Mouse (Mus musculus): ENCODE results near the gene Hyal1. TPM values are rescaled to one million over a fixed set of nuclear protein-coding genes. Genes with fewer than 3 reads are reported as not detected.

Hyal1 gene
- polyA plus RNA-seq, 1 experiment from 2014 or later, result 6.2 TPM

DNA sequence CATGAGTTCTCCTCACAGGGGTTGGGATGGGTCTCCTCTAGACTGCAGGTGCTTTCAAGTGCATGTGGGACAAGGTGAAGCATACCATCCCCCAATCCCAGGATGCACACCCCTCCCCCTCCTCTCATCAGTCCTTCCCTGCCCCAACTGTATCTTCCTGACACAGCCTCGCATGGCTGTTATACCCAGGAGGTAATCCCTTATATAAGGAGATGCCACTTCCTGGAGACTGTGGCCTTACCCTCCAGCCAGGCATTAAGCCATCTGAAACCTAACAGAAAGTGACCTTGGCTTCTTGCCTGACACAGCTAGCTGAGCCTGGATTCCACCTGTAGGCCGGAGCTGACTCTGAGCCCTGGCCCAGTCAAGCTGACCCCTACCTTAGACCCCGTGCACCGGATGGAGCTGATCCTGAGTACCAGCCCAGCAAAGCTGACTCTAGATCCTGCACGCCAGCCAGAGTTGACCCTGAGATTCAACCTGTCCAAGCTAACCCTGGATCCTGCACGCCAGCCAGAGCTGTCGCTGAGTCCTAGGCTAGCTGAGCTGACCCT, 5.9 kb downstream of the Hyal1 start:
- Histone ChIP-seq H3K27ac (ENCODE audit: low read depth, low read length) (no peak overlapping the region), H3K27me3 (ENCODE audit: control insufficient read depth, insufficient read depth, low read length) (no peaks in the 10 kb centered on the region), H3K4me2 (ENCODE audit: low read depth, low read length, severe bottlenecking) (no peak overlapping the region), H3K4me3 (ENCODE audit: low read depth, low read length) (no peak overlapping the region), H3K4me1 (replicated peaks; ENCODE audit: control insufficient read depth, insufficient read depth, low read length) (peaks cover 12% of the 10 kb centered on the region), H3K9ac (ENCODE audit: low read length) (no peak overlapping the region), H3K9me3 (ENCODE audit: control insufficient read depth, low read length) (no peaks in the 10 kb centered on the region), H3K36me3 (ENCODE audit: control insufficient read depth, insufficient read depth, low read length) (no peaks in the 10 kb centered on the region)
- DNase-seq (ENCODE audit: low spot score) (no peak), ATAC-seq (replicated peaks; ENCODE audit: low FRiP score) (no peak)
- 93% methylated on average over 7 of the region's 7 CpGs for WGBS

DNA sequence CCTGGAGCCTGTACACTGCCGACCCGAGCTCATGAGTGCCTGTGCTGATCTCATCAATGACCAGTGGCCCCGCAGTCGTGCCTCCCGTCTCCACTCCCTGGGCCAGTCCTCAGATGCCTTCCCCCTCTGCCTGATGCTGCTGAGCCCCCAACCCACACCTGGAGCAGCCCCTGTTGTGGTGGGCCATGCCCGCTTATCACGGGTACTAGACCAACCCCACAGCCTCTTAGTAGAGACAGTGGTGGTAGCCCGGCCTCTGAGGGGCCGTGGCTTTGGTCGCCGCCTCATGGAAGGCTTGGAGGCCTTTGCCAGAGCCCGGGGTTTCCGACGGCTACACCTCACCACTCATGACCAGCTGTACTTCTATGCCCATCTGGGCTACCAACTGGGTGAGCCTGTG, 6.4 kb downstream of the Hyal1 start:
- Histone ChIP-seq H3K27ac (ENCODE audit: low read depth, low read length) (no peak overlapping the region), H3K27me3 (ENCODE audit: control insufficient read depth, insufficient read depth, low read length) (no peaks in the 10 kb centered on the region), H3K9me3 (ENCODE audit: control insufficient read depth, low read length) (no peaks in the 10 kb centered on the region), H3K4me2 (ENCODE audit: low read depth, low read length, severe bottlenecking) (no peak overlapping the region), H3K4me1 (replicated peaks; ENCODE audit: control insufficient read depth, insufficient read depth, low read length) (peaks cover 12% of the 10 kb centered on the region), H3K36me3 (ENCODE audit: control insufficient read depth, insufficient read depth, low read length) (no peaks in the 10 kb centered on the region), H3K4me3 (ENCODE audit: low read depth, low read length) (no peak overlapping the region), H3K9ac (ENCODE audit: low read length) (no peak overlapping the region)
- ATAC-seq (replicated peaks; ENCODE audit: low FRiP score), result no peak
- 92% methylated on average over 14 of the region's 14 CpGs for WGBS
- DNase-seq (ENCODE audit: low spot score), result no peak

DNA sequence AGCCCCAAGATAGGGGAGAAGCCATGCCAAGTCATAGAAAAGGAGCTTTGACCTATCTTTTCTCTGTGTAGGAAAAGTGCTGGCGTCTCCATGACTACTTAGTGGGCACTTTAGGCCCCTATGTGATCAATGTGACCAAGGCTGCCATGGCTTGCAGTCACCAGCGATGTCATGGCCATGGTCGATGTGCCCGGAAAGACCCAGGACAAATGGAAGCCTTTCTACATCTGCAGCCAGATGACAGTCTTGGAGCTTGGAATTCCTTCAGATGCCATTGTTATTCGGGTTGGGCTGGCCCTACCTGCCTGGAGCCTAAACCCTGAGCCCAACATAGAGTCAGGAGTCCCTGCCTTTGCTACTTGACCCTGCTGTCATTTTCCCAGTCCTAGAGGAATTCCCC, 9.8 kb downstream of the Hyal1 start:
- H3K36me3 ChIP-seq (ENCODE audit: control insufficient read depth, insufficient read depth, low read length), result peaks cover 3% of the 10 kb centered on the region; the same call in 1 of the 2 replicates
- H3K4me2 ChIP-seq (ENCODE audit: low read depth, low read length, severe bottlenecking), result no peak overlapping the region
- DNase-seq (ENCODE audit: low spot score), result no peak
- no peak overlapping the region for H3K27ac ChIP-seq (ENCODE audit: low read depth, low read length)
- 95% methylated on average over 5 of the region's 5 CpGs for WGBS
- ATAC-seq (replicated peaks; ENCODE audit: low FRiP score), result no peak
- no peak overlapping the region for H3K4me3 ChIP-seq (ENCODE audit: low read depth, low read length)
- H3K9me3 ChIP-seq (ENCODE audit: control insufficient read depth, low read length), result no peaks in the 10 kb centered on the region
- no peaks in the 10 kb centered on the region for H3K27me3 ChIP-seq (ENCODE audit: control insufficient read depth, insufficient read depth, low read length)
- H3K9ac ChIP-seq (ENCODE audit: low read length), result no peak overlapping the region
- H3K4me1 ChIP-seq (replicated peaks; ENCODE audit: control insufficient read depth, insufficient read depth, low read length), result peaks cover 5% of the 10 kb centered on the region; the same call in 1 of the 2 replicates

DNA sequence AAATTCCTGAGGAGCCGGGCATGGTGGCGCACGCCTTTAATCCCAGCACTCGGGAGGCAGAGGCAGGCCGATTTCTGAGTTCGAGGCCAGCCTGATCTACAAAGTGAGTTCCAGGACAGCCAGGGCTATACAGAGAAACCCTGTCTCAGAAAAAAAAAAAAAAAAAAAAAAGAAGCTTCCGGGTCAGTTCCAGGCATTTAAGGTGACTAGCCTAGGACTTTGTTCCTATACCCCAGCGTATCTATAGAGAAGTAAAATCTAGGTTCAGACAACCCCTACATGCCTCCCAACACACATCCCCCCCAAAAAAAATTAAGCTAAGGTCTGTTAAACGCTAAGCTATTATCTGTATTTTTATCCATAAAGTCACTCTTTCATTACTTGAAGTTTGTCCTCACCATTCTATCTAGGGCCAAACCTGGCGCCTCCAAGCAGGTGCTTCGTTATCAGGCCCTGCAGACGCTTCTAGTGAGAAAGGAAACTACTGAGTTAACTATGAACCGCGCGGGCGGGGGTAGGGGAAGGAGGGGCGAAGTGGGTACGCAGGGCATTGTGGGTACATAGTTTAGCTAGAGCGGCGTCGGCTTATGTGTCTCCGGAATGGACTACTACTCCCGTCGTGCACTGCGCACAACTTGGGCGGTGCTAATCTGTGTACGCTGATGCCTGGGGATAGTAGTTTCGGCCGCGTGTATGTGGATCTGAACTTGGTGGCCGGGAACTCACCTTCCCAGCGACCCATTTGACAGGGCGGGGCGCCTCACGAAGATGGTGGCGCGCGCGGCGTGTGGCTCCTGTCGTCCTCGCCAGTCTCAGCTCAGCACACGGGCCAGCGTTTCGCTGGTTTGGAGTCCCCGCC, 10.5 kb downstream of the Hyal1 start, which contains the start of gene Ifrd2:
Ifrd2 (plus strand) TSS at position 669 of the 859 bp plus-strand sequence.
- Histone ChIP-seq H3K4me2 (ENCODE audit: low read depth, low read length, severe bottlenecking) (peak within 1 kb of the TSS; percentile 86), H3K27ac (ENCODE audit: low read depth, low read length) (no peak within 1 kb of the TSS), H3K4me3 (ENCODE audit: low read depth, low read length) (peak within 1 kb of the TSS; percentile 64), H3K9ac (ENCODE audit: low read length) (peak within 1 kb of the TSS; percentile 68), H3K36me3 (ENCODE audit: control insufficient read depth, insufficient read depth, low read length) (peaks cover 3% of the 10 kb centered on the region; the same call in 1 of the 2 replicates), H3K27me3 (ENCODE audit: control insufficient read depth, insufficient read depth, low read length) (no peaks in the 10 kb centered on the region), H3K4me1 (replicated peaks; ENCODE audit: control insufficient read depth, insufficient read depth, low read length) (peaks cover 3% of the 10 kb centered on the region; the same call in 1 of the 2 replicates), H3K9me3 (ENCODE audit: control insufficient read depth, low read length) (no peaks in the 10 kb centered on the region)
- ATAC-seq (replicated peaks; ENCODE audit: low FRiP score) (peak; percentile 98), DNase-seq (ENCODE audit: low spot score) (peak; percentile 97)
- WGBS, result 13% methylated on average over 46 of the region's 46 CpGs

DNA sequence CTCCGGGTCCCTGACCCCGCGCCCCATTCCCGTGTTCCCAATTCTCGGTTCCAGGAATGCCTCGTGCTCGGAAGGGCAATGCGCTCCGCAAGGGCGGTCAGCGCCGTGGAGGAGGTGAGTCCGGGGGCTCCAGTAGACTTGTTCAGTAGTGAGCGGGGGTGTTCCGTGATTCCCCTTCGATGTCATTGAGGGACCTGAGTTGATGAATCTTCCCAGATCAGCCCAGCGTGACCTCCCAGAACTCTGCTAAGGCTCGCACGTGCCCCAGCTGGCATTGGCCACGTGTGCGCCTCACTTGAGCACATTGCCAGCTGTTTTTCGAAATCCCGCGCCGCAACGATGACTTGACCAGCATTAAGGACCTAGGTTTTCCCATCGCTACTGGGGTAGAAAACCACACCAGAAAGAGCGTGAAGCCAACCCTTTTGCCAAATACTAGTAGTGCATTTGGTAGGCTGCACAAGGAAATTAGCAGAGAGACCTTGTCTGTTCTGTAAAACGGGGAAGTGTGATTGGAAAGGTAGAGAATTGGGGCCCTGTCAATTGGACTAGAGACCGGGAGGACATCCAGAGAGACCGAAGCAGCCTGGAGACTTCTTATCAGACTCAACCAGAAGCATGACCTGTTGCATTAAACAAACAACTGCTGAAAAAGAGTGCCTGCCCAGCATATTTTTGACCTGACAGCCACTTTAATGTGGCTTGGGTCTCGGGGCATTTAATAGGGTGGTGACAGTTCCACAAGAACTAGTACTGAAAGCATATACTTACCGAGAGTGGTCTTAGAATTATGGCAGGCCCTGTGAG, 11.3 kb downstream of the Hyal1 start:
- Histone ChIP-seq H3K4me1 (replicated peaks; ENCODE audit: control insufficient read depth, insufficient read depth, low read length) (peaks cover 3% of the 10 kb centered on the region; the same call in 1 of the 2 replicates), H3K4me3 (ENCODE audit: low read depth, low read length) (peak overlapping the region; percentile 64), H3K27me3 (ENCODE audit: control insufficient read depth, insufficient read depth, low read length) (no peaks in the 10 kb centered on the region), H3K4me2 (ENCODE audit: low read depth, low read length, severe bottlenecking) (peak overlapping the region; percentile 86), H3K27ac (ENCODE audit: low read depth, low read length) (no peak overlapping the region), H3K36me3 (ENCODE audit: control insufficient read depth, insufficient read depth, low read length) (peaks cover 3% of the 10 kb centered on the region; the same call in 1 of the 2 replicates), H3K9ac (ENCODE audit: low read length) (peak overlapping the region; percentile 68), H3K9me3 (ENCODE audit: control insufficient read depth, low read length) (no peaks in the 10 kb centered on the region)
- no peak for ATAC-seq (replicated peaks; ENCODE audit: low FRiP score)
- no peak for DNase-seq (ENCODE audit: low spot score)
- WGBS, result 5% methylated on average over 33 of the region's 33 CpGs

DNA sequence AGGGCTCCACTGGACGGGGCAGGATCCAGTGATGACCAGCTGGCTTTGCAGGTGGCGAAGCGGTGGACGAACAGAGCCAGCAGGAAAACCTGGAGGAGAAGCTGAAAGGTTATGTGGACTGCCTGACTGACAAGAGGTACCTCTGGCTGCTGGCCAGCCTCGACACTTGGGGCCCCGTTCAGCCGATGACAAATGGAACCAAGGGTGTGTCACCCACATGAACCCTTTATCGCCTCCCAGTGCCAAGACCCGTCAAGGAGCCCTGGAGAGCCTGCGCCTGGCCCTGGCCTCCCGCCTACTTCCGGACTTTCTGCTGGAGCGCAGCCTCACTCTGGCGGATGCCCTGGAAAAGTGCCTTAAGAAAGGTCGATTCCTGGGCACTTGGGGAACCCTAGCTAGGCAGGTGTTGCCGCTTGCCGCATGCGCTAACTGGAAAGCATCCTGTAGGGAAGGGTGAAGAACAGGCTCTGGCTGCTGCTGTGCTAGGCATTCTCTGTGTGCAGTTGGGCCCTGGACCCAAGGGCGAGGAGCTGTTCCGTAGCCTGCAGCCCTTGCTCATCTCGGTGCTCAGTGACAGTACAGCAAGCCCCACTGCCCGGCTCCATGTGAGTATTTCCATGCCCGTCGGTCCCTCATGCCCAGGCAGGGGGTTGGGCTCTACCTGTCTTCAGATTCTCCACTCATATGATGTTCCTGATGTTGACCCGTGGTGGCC, 13.5 kb downstream of the Hyal1 start:
- Histone ChIP-seq H3K9me3 (ENCODE audit: control insufficient read depth, low read length) (no peaks in the 10 kb centered on the region), H3K4me3 (ENCODE audit: low read depth, low read length) (no peak overlapping the region), H3K4me2 (ENCODE audit: low read depth, low read length, severe bottlenecking) (no peak overlapping the region), H3K27ac (ENCODE audit: low read depth, low read length) (no peak overlapping the region), H3K9ac (ENCODE audit: low read length) (no peak overlapping the region), H3K27me3 (ENCODE audit: control insufficient read depth, insufficient read depth, low read length) (no peaks in the 10 kb centered on the region), H3K36me3 (ENCODE audit: control insufficient read depth, insufficient read depth, low read length) (peaks cover 3% of the 10 kb centered on the region; the same call in 1 of the 2 replicates), H3K4me1 (replicated peaks; ENCODE audit: control insufficient read depth, insufficient read depth, low read length) (peaks cover 3% of the 10 kb centered on the region; the same call in 1 of the 2 replicates)
- WGBS, result 93% methylated on average over 25 of the region's 25 CpGs
- no peak for DNase-seq (ENCODE audit: low spot score)
- ATAC-seq (replicated peaks; ENCODE audit: low FRiP score), result no peak

DNA sequence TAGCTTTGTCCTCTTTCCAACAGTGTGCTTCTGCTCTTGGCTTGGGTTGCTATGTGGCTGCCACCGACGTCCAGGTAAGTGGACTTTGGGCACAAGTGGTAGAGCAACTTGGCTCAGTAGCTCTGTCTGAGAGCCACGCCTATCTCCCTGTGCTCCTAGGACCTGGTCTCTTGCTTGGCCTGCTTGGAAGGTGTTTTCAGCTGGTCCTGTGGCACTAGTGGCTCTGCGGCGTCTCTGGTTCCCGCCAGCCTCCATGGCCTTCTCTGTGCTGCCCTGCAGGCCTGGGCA, 14.0 kb downstream of the Hyal1 start:
- ATAC-seq (replicated peaks; ENCODE audit: low FRiP score), result no peak
- 96% methylated on average over 6 of the region's 6 CpGs for WGBS
- H3K36me3 ChIP-seq (ENCODE audit: control insufficient read depth, insufficient read depth, low read length), result peaks cover 3% of the 10 kb centered on the region; the same call in 1 of the 2 replicates
- H3K27ac ChIP-seq (ENCODE audit: low read depth, low read length), result no peak overlapping the region
- H3K4me1 ChIP-seq (replicated peaks; ENCODE audit: control insufficient read depth, insufficient read depth, low read length), result peaks cover 3% of the 10 kb centered on the region; the same call in 1 of the 2 replicates
- DNase-seq (ENCODE audit: low spot score), result no peak
- H3K9ac ChIP-seq (ENCODE audit: low read length), result no peak overlapping the region
- H3K4me3 ChIP-seq (ENCODE audit: low read depth, low read length), result no peak overlapping the region
- no peak overlapping the region for H3K4me2 ChIP-seq (ENCODE audit: low read depth, low read length, severe bottlenecking)
- H3K27me3 ChIP-seq (ENCODE audit: control insufficient read depth, insufficient read depth, low read length), result no peaks in the 10 kb centered on the region
- H3K9me3 ChIP-seq (ENCODE audit: control insufficient read depth, low read length), result no peaks in the 10 kb centered on the region

All from forebrain, embryonic 11.5 days (tissue).